Mouse (Mus musculus): ENCODE measurements around the gene Olfr25. TPM values are rescaled to one million over a fixed set of nuclear protein-coding genes. Genes with fewer than 3 reads are reported as not detected.

Gene Olfr25
- not detected in 2 replicates for polyA plus RNA-seq (2014; fragmentation: Nextera tagmentation; extraction: Ambion mirVana)

GRCm38 (mm10) chr9:38328760-38329159 is at the start of gene Olfr25:
TSS of gene Olfr25 (plus strand) at chr9:38329060.
- ATAC-seq (replicated peaks; ENCODE audit: low FRiP score) (no peak), DNase-seq (ENCODE audit: low spot score) (no peak)
- Histone ChIP-seq H3K36me3 (ENCODE audit: control insufficient read depth, insufficient read depth, low read length) (no peaks in the 10 kb centered on the region), H3K4me3 (ENCODE audit: low read depth, low read length) (no peak within 1 kb of the TSS), H3K9ac (ENCODE audit: low read depth, low read length) (no peak within 1 kb of the TSS), H3K27me3 (replicated peaks; ENCODE audit: control insufficient read depth, insufficient read depth, low read length) (no peaks in the 10 kb centered on the region), H3K9me3 (ENCODE audit: control insufficient read depth, low read length) (no peaks in the 10 kb centered on the region), H3K27ac (ENCODE audit: low read depth, low read length) (no peak within 1 kb of the TSS), H3K4me1 (replicated peaks; ENCODE audit: control insufficient read depth, insufficient read depth, low read length) (no peaks in the 10 kb centered on the region), H3K4me2 (no peak within 1 kb of the TSS)
- WGBS: 74% methylated on average over 3 of the region's 3 CpGs

GRCm38 (mm10) chr9:38290807-38291206 is 38.1 kb upstream of the Olfr25 start, which contains the start of gene Olfr896-ps1:
TSS of gene Olfr896-ps1 (plus strand) at chr9:38291107.
- no peak for ATAC-seq (replicated peaks; ENCODE audit: low FRiP score)
- Histone ChIP-seq H3K27me3 (replicated peaks; ENCODE audit: control insufficient read depth, insufficient read depth, low read length) (no peaks in the 10 kb centered on the region), H3K27ac (ENCODE audit: low read depth, low read length) (no peak within 1 kb of the TSS), H3K4me1 (replicated peaks; ENCODE audit: control insufficient read depth, insufficient read depth, low read length) (no peaks in the 10 kb centered on the region), H3K9me3 (ENCODE audit: control insufficient read depth, low read length) (no peaks in the 10 kb centered on the region), H3K36me3 (ENCODE audit: control insufficient read depth, insufficient read depth, low read length) (no peaks in the 10 kb centered on the region), H3K4me3 (ENCODE audit: low read depth, low read length) (no peak within 1 kb of the TSS), H3K9ac (ENCODE audit: low read depth, low read length) (no peak within 1 kb of the TSS), H3K4me2 (no peak within 1 kb of the TSS)
- DNase-seq (ENCODE audit: low spot score): no peak
- 78% methylated on average over 1 of the region's 1 CpGs for WGBS

- Histone ChIP-seq H3K27me3 (replicated peaks; ENCODE audit: control insufficient read depth, insufficient read depth, low read length) (no peaks in the 10 kb centered on the region), H3K4me3 (ENCODE audit: low read depth, low read length) (no peak within 1 kb of the TSS), H3K4me2 (no peak within 1 kb of the TSS), H3K27ac (ENCODE audit: low read depth, low read length) (no peak within 1 kb of the TSS), H3K9me3 (ENCODE audit: control insufficient read depth, low read length) (no peaks in the 10 kb centered on the region), H3K9ac (ENCODE audit: low read depth, low read length) (no peak within 1 kb of the TSS), H3K36me3 (ENCODE audit: control insufficient read depth, insufficient read depth, low read length) (no peaks in the 10 kb centered on the region), H3K4me1 (replicated peaks; ENCODE audit: control insufficient read depth, insufficient read depth, low read length) (no peaks in the 10 kb centered on the region)
- ATAC-seq (replicated peaks; ENCODE audit: low FRiP score) (no peak), DNase-seq (ENCODE audit: low spot score) (no peak)
- 83% methylated on average over 4 of the region's 4 CpGs for WGBS
Measured at GRCm38 (mm10) chr9:38348111-38348510, 19.3 kb downstream of the Olfr25 start, which contains the start of gene Olfr898. TSS of gene Olfr898 (plus strand) at chr9:38348411.

- H3K4me3 ChIP-seq (ENCODE audit: low read depth, low read length): no peak within 1 kb of the TSS
- H3K4me2 ChIP-seq: no peak within 1 kb of the TSS
- no peak within 1 kb of the TSS for H3K9ac ChIP-seq (ENCODE audit: low read depth, low read length)
- no peaks in the 10 kb centered on the region for H3K9me3 ChIP-seq (ENCODE audit: control insufficient read depth, low read length)
- H3K27me3 ChIP-seq (replicated peaks; ENCODE audit: control insufficient read depth, insufficient read depth, low read length): no peaks in the 10 kb centered on the region
- H3K4me1 ChIP-seq (replicated peaks; ENCODE audit: control insufficient read depth, insufficient read depth, low read length): no peaks in the 10 kb centered on the region
- no peak within 1 kb of the TSS for H3K27ac ChIP-seq (ENCODE audit: low read depth, low read length)
- WGBS: 87% methylated on average over 2 of the region's 2 CpGs
- ATAC-seq (replicated peaks; ENCODE audit: low FRiP score) (no peak), DNase-seq (ENCODE audit: low spot score) (no peak)
- H3K36me3 ChIP-seq (ENCODE audit: control insufficient read depth, insufficient read depth, low read length): no peaks in the 10 kb centered on the region
Measured at GRCm38 (mm10) chr9:38366596-38366995, 37.7 kb downstream of the Olfr25 start, which contains the start of gene Olfr250. TSS of gene Olfr250 (plus strand) at chr9:38366896.

- H3K4me2 ChIP-seq: no peak within 1 kb of the TSS
- WGBS: 53% methylated on average over 2 of the region's 2 CpGs
- no peak for DNase-seq (ENCODE audit: low spot score)
- H3K4me3 ChIP-seq (ENCODE audit: low read depth, low read length): no peak within 1 kb of the TSS
- no peaks in the 10 kb centered on the region for H3K27me3 ChIP-seq (replicated peaks; ENCODE audit: control insufficient read depth, insufficient read depth, low read length)
- H3K9ac ChIP-seq (ENCODE audit: low read depth, low read length): no peak within 1 kb of the TSS
- no peaks in the 10 kb centered on the region for H3K36me3 ChIP-seq (ENCODE audit: control insufficient read depth, insufficient read depth, low read length)
- no peak within 1 kb of the TSS for H3K27ac ChIP-seq (ENCODE audit: low read depth, low read length)
- H3K4me1 ChIP-seq (replicated peaks; ENCODE audit: control insufficient read depth, insufficient read depth, low read length): no peaks in the 10 kb centered on the region
- ATAC-seq (replicated peaks; ENCODE audit: low FRiP score): no peak
- H3K9me3 ChIP-seq (ENCODE audit: control insufficient read depth, low read length): no peaks in the 10 kb centered on the region
Measured at GRCm38 (mm10) chr9:38376786-38377185, 47.9 kb downstream of the Olfr25 start, which contains the start of gene Olfr251. TSS of gene Olfr251 (plus strand) at chr9:38377086.

Other genes with a start within 250 kb of the Olfr25 start
- not detected in 2 replicates for gene Olfr887, start 245.0 kb upstream of the Olfr25 start, polyA plus RNA-seq (2014; fragmentation: Nextera tagmentation; extraction: Ambion mirVana)
- not detected in 2 replicates for gene Olfr888, start 220.9 kb upstream of the Olfr25 start, polyA plus RNA-seq (2014; fragmentation: Nextera tagmentation; extraction: Ambion mirVana)
- 0.37 and 0.42 TPM in 2 replicates for gene Olfr889, start 213.9 kb upstream of the Olfr25 start, polyA plus RNA-seq (2014; fragmentation: Nextera tagmentation; extraction: Ambion mirVana)
- gene Olfr890, start 186.5 kb upstream of the Olfr25 start, polyA plus RNA-seq (2014; fragmentation: Nextera tagmentation; extraction: Ambion mirVana): not detected in 2 replicates
- not detected in 2 replicates for gene Olfr891, start 148.2 kb upstream of the Olfr25 start, polyA plus RNA-seq (2014; fragmentation: Nextera tagmentation; extraction: Ambion mirVana)
- gene Olfr893, start 120.7 kb upstream of the Olfr25 start, polyA plus RNA-seq (2014; fragmentation: Nextera tagmentation; extraction: Ambion mirVana): not detected in 2 replicates
- gene Olfr894, start 111.0 kb upstream of the Olfr25 start, polyA plus RNA-seq (2014; fragmentation: Nextera tagmentation; extraction: Ambion mirVana): not detected in 2 replicates
- gene Olfr143, start 76.3 kb upstream of the Olfr25 start, polyA plus RNA-seq (2014; fragmentation: Nextera tagmentation; extraction: Ambion mirVana): not detected in 2 replicates
- gene Olfr895, start 61.2 kb upstream of the Olfr25 start, polyA plus RNA-seq (2014; fragmentation: Nextera tagmentation; extraction: Ambion mirVana): not detected in 2 replicates
- gene Olfr896-ps1, start 38.0 kb upstream of the Olfr25 start, polyA plus RNA-seq (2014; fragmentation: Nextera tagmentation; extraction: Ambion mirVana): not detected in 2 replicates
- gene Olfr898, start 19.4 kb downstream of the Olfr25 start, polyA plus RNA-seq (2014; fragmentation: Nextera tagmentation; extraction: Ambion mirVana): not detected in 2 replicates
- not detected in 2 replicates for gene Olfr250, start 37.8 kb downstream of the Olfr25 start, polyA plus RNA-seq (2014; fragmentation: Nextera tagmentation; extraction: Ambion mirVana)
- gene Olfr251, start 48.0 kb downstream of the Olfr25 start, polyA plus RNA-seq (2014; fragmentation: Nextera tagmentation; extraction: Ambion mirVana): not detected in 2 replicates
- gene Olfr147, start 72.6 kb downstream of the Olfr25 start, polyA plus RNA-seq (2014; fragmentation: Nextera tagmentation; extraction: Ambion mirVana): not detected in 2 replicates
- gene Olfr901, start 100.4 kb downstream of the Olfr25 start, polyA plus RNA-seq (2014; fragmentation: Nextera tagmentation; extraction: Ambion mirVana): not detected in 2 replicates
- not detected in 2 replicates for gene Olfr902, start 118.6 kb downstream of the Olfr25 start, polyA plus RNA-seq (2014; fragmentation: Nextera tagmentation; extraction: Ambion mirVana)
- not detected in 2 replicates for gene Olfr904, start 134.1 kb downstream of the Olfr25 start, polyA plus RNA-seq (2014; fragmentation: Nextera tagmentation; extraction: Ambion mirVana)
- not detected in 2 replicates for gene Olfr905, start 142.0 kb downstream of the Olfr25 start, polyA plus RNA-seq (2014; fragmentation: Nextera tagmentation; extraction: Ambion mirVana)
- gene Olfr906, start 158.0 kb downstream of the Olfr25 start, polyA plus RNA-seq (2014; fragmentation: Nextera tagmentation; extraction: Ambion mirVana): not detected in 2 replicates
- not detected in 2 replicates for gene Olfr907, start 166.7 kb downstream of the Olfr25 start, polyA plus RNA-seq (2014; fragmentation: Nextera tagmentation; extraction: Ambion mirVana)
- gene Olfr911-ps1, start 192.5 kb downstream of the Olfr25 start, polyA plus RNA-seq (2014; fragmentation: Nextera tagmentation; extraction: Ambion mirVana): not detected in 2 replicates
- not detected in 2 replicates for gene Olfr910, start 208.8 kb downstream of the Olfr25 start, polyA plus RNA-seq (2014; fragmentation: Nextera tagmentation; extraction: Ambion mirVana)

Data from liver, embryonic 11.5 days (tissue).